Mouse (Mus musculus) testis, adult 2 months (tissue): ENCODE results near the gene BC005537. TPM values are rescaled to one million over a fixed set of nuclear protein-coding genes. Genes with fewer than 3 reads are reported as not detected.

ENCODE experiments used
- H3K27ac ChIP-seq: fragments of 200-500 bp; 2 replicates; pipeline ENCODE4 v1.5.1; 2012; ENCODE audit warnings: low read depth, low read length; ENCODE audit not compliant: control insufficient read depth, insufficient read depth
- H3K27me3 ChIP-seq: fragments of 200-500 bp; 2 replicates; pipeline ENCODE4 v1.6.1; 2012; ENCODE audit warnings: mild to moderate bottlenecking, low read length, moderate library complexity; ENCODE audit not compliant: control insufficient read depth, insufficient read depth
- H3K36me3 ChIP-seq: fragments of 200-500 bp; 2 replicates; pipeline ENCODE4 v1.6.1; 2012; ENCODE audit warnings: mild to moderate bottlenecking, low read length; ENCODE audit not compliant: control insufficient read depth, insufficient read depth
- H3K4me1 ChIP-seq: fragments of 200-500 bp; 2 replicates; pipeline ENCODE4 v1.6.1; 2012; ENCODE audit warnings: low read length; ENCODE audit not compliant: control insufficient read depth, insufficient read depth
- H3K4me3 ChIP-seq: fragments of 200-500 bp; 2 replicates; pipeline ENCODE4 v1.5.1; 2012; ENCODE audit warnings: low read depth, mild to moderate bottlenecking, low read length, moderate library complexity, mixed read lengths; ENCODE audit not compliant: control insufficient read depth
- CTCF ChIP-seq: fragments of 200-500 bp; IDR thresholded peaks from 2 replicates; pipeline ENCODE4 v1.5.1; 2012; ENCODE audit warnings: low read depth, mild to moderate bottlenecking, inconsistent platforms, low read length, moderate library complexity; ENCODE audit not compliant: control insufficient read depth, insufficient read depth, insufficient replicate concordance
- POLR2A ChIP-seq: fragments of 200-500 bp; IDR thresholded peaks from 2 replicates; pipeline ENCODE4 v1.6.1; 2012; ENCODE audit warnings: low read depth, mild to moderate bottlenecking, inconsistent platforms, low read length, moderate library complexity; ENCODE audit not compliant: control insufficient read depth
- polyA plus RNA-seq: library from polyadenylated mRNA; depleted of rRNA; stranded (reverse); fragments of >200 nt; gene quantifications from 2 replicates; pipeline ENCODE4 v1.2.3, GENCODE M21; 2012; rRNA removed

Gene BC005537
- 51.9 and 60.0 TPM in 2 replicates for polyA plus RNA-seq

- Histone ChIP-seq H3K4me3 (peak within 1 kb of the TSS; percentile 98), H3K27me3 (no peaks in the 10 kb centered on the region), H3K27ac (peak within 1 kb of the TSS; percentile 99), H3K36me3 (no peaks in the 10 kb centered on the region), H3K4me1 (peaks cover 5% of the 10 kb centered on the region)
- TF ChIP-seq CTCF: no peak
- TF ChIP-seq POLR2A: no peak; the same call in 1 of the 2 replicates
Measured at GRCm38 (mm10) chr13:24801308-24801921, at the start of gene BC005537. TSS of gene BC005537 (plus strand) at chr13:24801657.

DNA sequence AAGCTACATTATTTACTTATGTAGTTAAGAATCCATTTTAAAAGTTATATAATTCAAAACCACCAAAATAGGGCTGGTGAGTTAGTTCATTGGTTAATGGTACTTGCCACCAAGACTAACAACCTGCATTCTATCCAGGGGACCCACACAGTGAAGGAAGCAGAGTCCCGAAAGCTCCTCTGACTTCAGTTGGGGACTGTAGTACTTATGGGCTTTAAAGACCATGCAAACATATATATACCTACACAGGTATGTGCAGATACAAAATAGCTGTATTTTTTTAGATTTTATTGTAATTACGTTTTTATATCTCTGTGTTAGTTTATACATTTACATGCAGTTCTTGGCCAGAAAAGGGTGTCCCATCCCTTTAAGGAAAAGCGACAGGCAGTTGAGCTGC lies 44.7 kb upstream of the BC005537 start:
- peaks cover 2% of the 10 kb centered on the region; the same call in 1 of the 2 replicates for H3K36me3 ChIP-seq
- no peak overlapping the region for H3K4me3 ChIP-seq
- H3K4me1 ChIP-seq: peaks cover 4% of the 10 kb centered on the region
- H3K27me3 ChIP-seq: no peaks in the 10 kb centered on the region
- H3K27ac ChIP-seq: no peak overlapping the region
- TF ChIP-seq POLR2A (no peak), CTCF (no peak)

- TF ChIP-seq CTCF (no peak), POLR2A (no peak)
- Histone ChIP-seq H3K27me3 (no peaks in the 10 kb centered on the region), H3K4me3 (no peak overlapping the region), H3K27ac (no peak overlapping the region), H3K36me3 (peaks cover 2% of the 10 kb centered on the region; the same call in 1 of the 2 replicates), H3K4me1 (peaks cover 4% of the 10 kb centered on the region)
Measured at GRCm38 (mm10) chr13:24757820-24758564, 43.5 kb upstream of the BC005537 start.

DNA sequence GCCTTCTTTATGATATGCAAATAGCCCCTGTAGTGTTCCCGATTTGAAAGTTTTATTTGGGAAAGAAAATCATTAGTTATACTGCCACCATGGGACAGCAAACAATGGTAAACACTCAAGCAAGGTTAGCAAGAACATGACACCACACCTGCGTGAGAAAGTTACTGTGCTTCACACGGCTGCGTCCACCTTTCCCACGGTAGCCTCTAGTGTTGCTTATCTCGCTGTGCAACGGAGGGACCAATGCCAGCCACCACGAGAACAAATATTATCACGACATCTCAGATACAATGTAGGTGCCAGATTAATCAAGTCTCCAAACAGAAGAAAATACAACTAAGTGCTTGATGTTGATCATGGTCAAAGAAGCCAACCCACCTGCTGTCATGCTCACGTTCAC lies 42.0 kb upstream of the BC005537 start:
- H3K36me3 ChIP-seq: peaks cover 1% of the 10 kb centered on the region; the same call in 1 of the 2 replicates
- no peaks in the 10 kb centered on the region for H3K27me3 ChIP-seq
- H3K4me1 ChIP-seq: peaks cover 4% of the 10 kb centered on the region
- TF ChIP-seq CTCF: no peak
- TF ChIP-seq POLR2A: no peak
- H3K27ac ChIP-seq: no peak overlapping the region
- H3K4me3 ChIP-seq: no peak overlapping the region

- Histone ChIP-seq H3K27ac (no peak overlapping the region), H3K4me1 (peaks cover 4% of the 10 kb centered on the region), H3K4me3 (peak overlapping the region; percentile 29; the same call in 1 of the 2 replicates), H3K36me3 (peaks cover 1% of the 10 kb centered on the region; the same call in 1 of the 2 replicates), H3K27me3 (no peaks in the 10 kb centered on the region)
- TF ChIP-seq POLR2A: no peak
Measured at GRCm38 (mm10) chr13:24760351-24760870, 41.0 kb upstream of the BC005537 start.

DNA sequence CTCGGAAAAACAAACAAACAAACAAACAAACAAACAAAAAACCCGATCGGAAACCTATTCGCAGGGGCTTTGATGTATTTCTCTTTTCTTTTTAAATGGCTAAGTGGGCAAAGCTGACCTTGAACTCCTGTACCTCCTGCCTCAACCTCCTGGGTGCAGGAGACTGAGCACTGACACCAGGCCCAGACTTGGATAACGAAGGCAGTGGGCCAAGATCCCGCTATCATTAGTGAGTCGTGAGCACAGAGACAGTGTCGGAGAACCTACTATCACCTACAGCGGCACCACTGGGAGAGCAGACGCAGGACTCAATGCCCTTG lies 40.4 kb upstream of the BC005537 start:
- no peaks in the 10 kb centered on the region for H3K27me3 ChIP-seq
- H3K4me3 ChIP-seq: peak overlapping the region; percentile 97
- H3K36me3 ChIP-seq: peaks cover 1% of the 10 kb centered on the region; the same call in 1 of the 2 replicates
- peaks cover 4% of the 10 kb centered on the region for H3K4me1 ChIP-seq
- no peak for TF ChIP-seq CTCF
- H3K27ac ChIP-seq: peak overlapping the region; percentile 41

GRCm38 (mm10) chr13:24761403-24762227 lies 39.8 kb upstream of the BC005537 start, which contains the start of gene Gmnn:
TSS of gene Gmnn (minus strand) at chr13:24761923.
- Histone ChIP-seq H3K4me3 (peak within 1 kb of the TSS; percentile 97), H3K27me3 (no peaks in the 10 kb centered on the region), H3K4me1 (peaks cover 4% of the 10 kb centered on the region), H3K27ac (peak within 1 kb of the TSS; percentile 95), H3K36me3 (peaks cover 1% of the 10 kb centered on the region; the same call in 1 of the 2 replicates)
- TF ChIP-seq POLR2A: peak; percentile 44; the same call in 1 of the 2 replicates
- TF ChIP-seq CTCF: no peak
